Mouse (Mus musculus): ENCODE data around the gene Brinp2. TPM values are rescaled to one million over a fixed set of nuclear protein-coding genes. Genes with fewer than 3 reads are reported as not detected.

The Brinp2 gene
- polyA plus RNA-seq, 1 experiment from 2014 or later = 27.6 TPM

Other genes starting within 250 kb of the Brinp2 start
- 54.8 and 59.6 TPM in 2 replicates for gene Astn1, start 5.9 kb upstream of the Brinp2 start, polyA plus RNA-seq (2014; fragmentation: Nextera tagmentation; extraction: Ambion mirVana)